18 mouse cellular contexts compared by ENCODE assay signal in genomic region chr2:17671566-17671965, GRCm38 (mm10). TPM values are rescaled to one million over a fixed set of nuclear protein-coding genes. Genes with fewer than 3 reads are reported as not detected.
A peak's percentile ranks its signal among the peaks of the same experiment; 100 is the strongest.
DNase-seq lines count a peak whose midpoint lies in the region; ATAC-seq and TF ChIP-seq lines count a peak whose summit lies in the region.
"Had no signal": no experiment of that assay in that cellular context is flagged by ENCODE, and none has a peak within 500 bp of the region (broad histone marks: within the 10 kb centered on the region; RNA-seq: fewer than 3 reads in every experiment).

No protein-coding gene starts in this region.

- TF ChIP-seq POLR2A in thymus, adult 2 months (IDR thresholded peaks at IDR 0.05; ENCODE audit: control insufficient read depth, extremely low read depth, insufficient read depth, low read length, poor library complexity): no peak

- peak overlapping the region; percentile 46; the same call in 1 of the 2 replicates for H3K27ac ChIP-seq in layer of hippocampus, adult 2 months
- peak overlapping the region; percentile 31; the same call in 1 of the 2 replicates for H3K27ac ChIP-seq in thymus, adult 2 months (ENCODE audit: control insufficient read depth, insufficient read depth, low read length)
- no peak overlapping the region for H3K27ac ChIP-seq in stomach, postnatal 0 days (replicated peaks)
- H3K27ac ChIP-seq: liver, embryonic 14.5 days had no signal

- TF ChIP-seq CTCF in layer of hippocampus, adult 2 months (conservative IDR thresholded peaks at IDR 0.05): no peak
- TF ChIP-seq CTCF in thymus, adult 2 months (IDR thresholded peaks at IDR 0.05; ENCODE audit: borderline replicate concordance, control insufficient read depth, extremely low read depth, insufficient read depth, low read length, poor library complexity): no peak
- TF ChIP-seq CTCF in stomach, postnatal 0 days (IDR thresholded peaks at IDR 0.05; ENCODE audit: low read depth): no peak

- 48% methylated on average over 8 of the region's 8 CpGs for WGBS in thymus, adult 2 months
- 77% methylated on average over 8 of the region's 8 CpGs for WGBS in stomach, postnatal 0 days

- H3K4me2 ChIP-seq in stomach, postnatal 0 days (replicated peaks; ENCODE audit: low read depth): no peak overlapping the region
- H3K4me2 ChIP-seq: heart, embryonic 12.5 days had no signal

- H3K27me3 ChIP-seq in thymus, adult 2 months (ENCODE audit: control insufficient read depth, insufficient read depth, low read length): no peaks in the 10 kb centered on the region
- no peaks in the 10 kb centered on the region for H3K27me3 ChIP-seq in stomach, postnatal 0 days (ENCODE audit: control insufficient read depth, insufficient read depth, low read length)
- H3K27me3 ChIP-seq: CH12.LX had no signal

- ATAC-seq in stomach, postnatal 0 days (ENCODE audit: low FRiP score, low TSS enrichment): no peak

- DNase-seq in layer of hippocampus, adult 2 months (ENCODE audit: low spot score in 2 of 2): no peak
- no peak for DNase-seq in layer of hippocampus, adult 9-11 months
- DNase-seq in CD4-positive, CD25-positive, alpha-beta regulatory T cell, adult 2 months (ENCODE audit: low read depth, low spot score): peak; percentile 54
- peak; percentile 82 for DNase-seq in T-cell, adult 2 months (ENCODE audit: low spot score)
- DNase-seq in thymus, adult 2 months: peak; percentile 21
- no peak for DNase-seq in layer of hippocampus, postnatal 10 days (ENCODE audit: low spot score in 2 of 2)
- no peak for DNase-seq in stomach, postnatal 0 days (ENCODE audit: low spot score)
- DNase-seq: adrenal gland, adult 8-10 months; cerebellum, postnatal 10 days; gastrocnemius, postnatal 25 days; kidney, adult 8-10 months; left cerebral cortex, postnatal 4 days; lung, postnatal 4 days; right cerebral cortex, postnatal 25 days had no signal

- no peak overlapping the region for H3K4me3 ChIP-seq in layer of hippocampus, adult 2 months
- H3K4me3 ChIP-seq in thymus, adult 2 months (ENCODE audit: control insufficient read depth, insufficient read depth, low read length): no peak overlapping the region
- no peak overlapping the region for H3K4me3 ChIP-seq in stomach, postnatal 0 days (ENCODE audit: low read depth, low read length)
- H3K4me3 ChIP-seq: erythroblast, embryonic 14.5 days; heart, embryonic 12.5 days had no signal

- no peak overlapping the region for H3K9ac ChIP-seq in stomach, postnatal 0 days (ENCODE audit: low read length)
- H3K9ac ChIP-seq: heart, embryonic 12.5 days; liver, embryonic 14.5 days had no signal

- H3K9me3 ChIP-seq in stomach, postnatal 0 days (ENCODE audit: control insufficient read depth, low read length): no peaks in the 10 kb centered on the region
- H3K9me3 ChIP-seq: heart, embryonic 12.5 days had no signal

- no peak for TF ChIP-seq EP300 in stomach, postnatal 0 days (optimal IDR thresholded peaks at IDR 0.05)

- H3K36me3 ChIP-seq in thymus, adult 2 months (ENCODE audit: control insufficient read depth, insufficient read depth, low read length): no peaks in the 10 kb centered on the region
- H3K36me3 ChIP-seq in stomach, postnatal 0 days (ENCODE audit: control insufficient read depth, insufficient read depth, low read length): no peaks in the 10 kb centered on the region
- H3K36me3 ChIP-seq: heart, embryonic 12.5 days had no signal

- peaks cover 7% of the 10 kb centered on the region for H3K4me1 ChIP-seq in thymus, adult 2 months (replicated peaks; ENCODE audit: control insufficient read depth, insufficient read depth, low read length)
- no peaks in the 10 kb centered on the region for H3K4me1 ChIP-seq in stomach, postnatal 0 days (replicated peaks; ENCODE audit: control insufficient read depth, insufficient read depth)

RNA-seq across cellular contexts. Expression of gene Nebl, which starts 59.7 kb away (rescaled TPM):
- 100 to 1,000 TPM; 148 to 159 TPM for total RNA-seq in layer of hippocampus, adult 2 months (2021)
- 120 and 132 TPM in 2 replicates for polyA plus RNA-seq in thymus, adult 2 months (2012; rRNA removed)
- 100 to 1,000 TPM in 1 of 2 experiments, 10 to 100 TPM in 1; 99.3 to 101 TPM for total RNA-seq in layer of hippocampus, postnatal 10 days (2021)
- 7.9 and 8.9 TPM in 2 replicates for polyA plus RNA-seq in stomach, postnatal 0 days (2015; fragmentation: Nextera tagmentation; extraction: Ambion mirVana)

Comparison
In these comparisons a context has a peak if more than half of its experiments do, and no peak if none do; other contexts are left out.
1. DNase-seq: peak in CD4-positive, CD25-positive, alpha-beta regulatory T cell, adult 2 months (single experiment), T-cell, adult 2 months (single experiment) and thymus, adult 2 months (single experiment); none in layer of hippocampus, adult 2 months (0 of 2), layer of hippocampus, adult 9-11 months (single experiment), layer of hippocampus, postnatal 10 days (0 of 2) and stomach, postnatal 0 days (single experiment).